Mouse (Mus musculus): Measurements from ENCODE around the gene Csf2rb2. TPM values are rescaled to one million over a fixed set of nuclear protein-coding genes. Genes with fewer than 3 reads are reported as not detected.
A peak's percentile ranks its signal among the peaks of the same experiment; 100 is the strongest.
"Not testable (repeated sequence)": the region's sequence is repeated elsewhere in the genome, so short reads cannot be mapped to it uniquely, and the experiment has no call there.

Csf2rb2 gene
- polyA plus RNA-seq, 1 experiment, result 7.1 TPM

DNA sequence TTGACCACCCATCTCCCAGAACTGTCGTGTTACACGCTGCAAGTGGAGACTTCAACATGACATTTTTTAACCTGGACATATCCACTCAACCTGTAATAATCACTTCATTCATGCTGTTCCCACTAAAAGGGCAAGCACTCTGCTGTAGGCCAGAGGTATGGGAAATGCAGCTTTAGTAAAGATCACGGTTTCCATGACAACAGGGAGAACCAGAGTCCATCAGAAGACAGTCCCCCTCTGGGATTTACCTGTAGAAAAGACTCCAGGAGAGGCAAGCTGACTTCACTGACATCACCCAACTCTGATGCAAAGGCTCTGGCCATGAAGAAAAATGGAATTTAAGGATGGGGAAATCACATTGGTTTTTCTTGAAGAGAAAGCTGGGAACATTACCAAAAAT is 42.2 kb downstream of the Csf2rb2 start:
- no peaks in the 10 kb centered on the region for H3K36me3 ChIP-seq (ENCODE audit: control insufficient read depth, insufficient read depth, low read length)
- no peak overlapping the region for H3K27ac ChIP-seq (ENCODE audit: insufficient read depth, low read depth, low read length)
- H3K27me3 ChIP-seq (replicated peaks; ENCODE audit: control insufficient read depth, insufficient read depth, low read length), result no peaks in the 10 kb centered on the region
- H3K4me3 ChIP-seq (ENCODE audit: insufficient read depth, low read depth, low read length), result no peak overlapping the region
- no peak for TF ChIP-seq CTCF (conservative IDR thresholded peaks at IDR 0.05; ENCODE audit: insufficient read depth, insufficient read length, low read depth, low read length)
- TF ChIP-seq POLR2A (IDR thresholded peaks at IDR 0.05; ENCODE audit: low read depth, low read length), result no peak
- H3K4me1 ChIP-seq (ENCODE audit: control insufficient read depth, insufficient read depth, low read length), result no peaks in the 10 kb centered on the region
- WGBS, result 78% methylated on average over 3 of the region's 3 CpGs
- no peak for DNase-seq

DNA sequence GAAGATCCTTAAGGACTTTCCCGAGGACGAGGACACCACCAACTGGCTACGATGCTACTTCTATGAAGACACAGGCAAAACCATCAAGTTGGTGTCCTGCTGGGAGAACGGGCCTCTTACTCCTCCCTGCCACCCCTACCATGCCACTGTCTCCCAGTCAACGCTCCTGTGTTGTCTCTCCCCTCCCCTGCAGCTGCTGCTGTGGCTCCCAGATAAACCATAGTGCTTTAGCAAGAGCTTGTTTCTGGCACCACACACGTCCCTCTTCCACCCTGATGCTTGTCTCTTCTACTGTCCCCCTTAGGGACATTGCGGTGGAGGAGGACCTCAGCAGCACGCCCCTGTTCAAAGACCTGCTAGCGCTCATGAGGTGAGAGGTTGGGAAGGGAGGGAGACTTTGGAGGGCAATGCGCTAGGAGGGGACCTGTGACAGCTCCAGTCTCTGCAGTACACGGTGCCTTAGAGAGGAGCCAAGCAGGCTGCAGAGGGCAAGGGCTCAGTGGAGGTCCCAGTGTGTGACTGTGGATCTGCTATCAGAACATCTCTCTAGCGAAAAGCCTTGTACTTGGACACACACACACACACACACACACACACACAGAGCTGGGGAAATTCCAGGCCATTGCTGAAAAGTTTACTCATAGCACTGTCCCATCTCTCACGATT is 44.7 kb downstream of the Csf2rb2 start:
- no peaks in the 10 kb centered on the region for H3K36me3 ChIP-seq (ENCODE audit: control insufficient read depth, insufficient read depth, low read length)
- H3K27ac ChIP-seq (ENCODE audit: insufficient read depth, low read depth, low read length), result no peak overlapping the region
- H3K4me3 ChIP-seq (ENCODE audit: insufficient read depth, low read depth, low read length), result no peak overlapping the region
- TF ChIP-seq CTCF (conservative IDR thresholded peaks at IDR 0.05; ENCODE audit: insufficient read depth, insufficient read length, low read depth, low read length) (no peak), POLR2A (IDR thresholded peaks at IDR 0.05; ENCODE audit: low read depth, low read length) (no peak)
- no peaks in the 10 kb centered on the region for H3K27me3 ChIP-seq (replicated peaks; ENCODE audit: control insufficient read depth, insufficient read depth, low read length)
- 66% methylated on average over 13 of the region's 13 CpGs for WGBS
- no peaks in the 10 kb centered on the region for H3K4me1 ChIP-seq (ENCODE audit: control insufficient read depth, insufficient read depth, low read length)
- no peak for DNase-seq

DNA sequence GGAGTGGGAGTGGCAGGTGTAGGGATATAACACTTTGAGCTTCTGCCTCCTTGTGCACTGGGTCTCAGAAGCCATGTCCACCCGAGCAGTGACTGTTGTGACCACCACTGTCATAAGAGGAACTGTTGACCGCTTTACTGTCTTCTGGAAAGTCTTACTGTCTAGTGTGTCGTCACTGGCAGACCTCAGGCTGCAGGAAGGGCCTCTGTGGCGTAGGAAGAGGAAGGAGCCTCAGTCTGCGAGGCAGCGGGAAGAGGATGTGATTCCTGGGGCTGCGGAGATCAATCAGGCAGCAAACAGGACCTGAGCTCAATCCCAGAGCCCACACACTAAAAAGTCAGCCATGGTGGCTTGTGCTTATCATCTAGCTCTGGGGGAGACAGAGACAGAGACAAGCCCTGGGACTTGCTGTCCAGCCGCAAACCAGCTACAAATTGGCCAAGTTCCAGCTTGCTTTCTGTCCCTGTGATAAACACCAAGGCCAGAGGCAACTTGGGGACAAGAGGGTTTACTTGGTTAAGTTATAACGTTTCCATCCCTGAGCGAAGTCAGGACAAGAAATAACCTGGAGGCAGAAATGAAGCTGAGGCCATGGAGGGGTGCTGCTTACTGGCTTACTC is 47.2 kb downstream of the Csf2rb2 start:
- DNase-seq, result peak; percentile 30

DNA sequence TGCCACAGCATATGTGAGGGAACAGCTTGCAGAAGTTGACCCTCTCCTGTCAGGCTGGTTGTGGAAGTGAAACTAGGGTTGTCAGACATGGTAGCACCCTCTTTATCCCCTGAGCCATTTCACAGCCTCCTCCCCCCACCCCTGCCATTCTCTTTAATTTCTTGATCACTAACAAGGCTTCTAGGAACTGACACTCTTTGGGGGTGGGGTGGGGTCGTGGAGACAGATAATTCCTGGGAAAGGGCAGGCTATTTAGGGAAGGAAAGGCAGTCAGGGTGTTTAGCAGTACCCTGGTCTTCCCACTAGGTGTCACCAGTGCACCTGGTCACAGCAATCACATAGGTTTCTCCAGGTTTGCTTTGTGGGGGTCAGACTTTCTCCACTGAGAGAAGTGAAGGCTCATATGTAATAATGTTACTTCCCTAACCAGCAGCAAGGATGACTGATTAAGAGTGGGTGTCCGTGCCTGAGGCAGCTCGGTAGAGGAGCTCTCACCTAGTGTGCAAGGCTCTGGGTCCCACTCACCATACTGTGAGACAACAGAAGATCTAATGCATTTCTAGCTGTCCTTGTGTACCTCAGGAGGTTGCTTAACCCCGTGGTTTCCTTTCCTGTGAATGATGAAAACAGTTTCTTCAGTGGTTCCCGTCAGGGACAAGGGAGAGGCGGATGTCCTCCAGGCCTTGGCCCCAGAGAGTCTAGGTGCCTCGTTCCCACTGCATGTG is 48.0 kb downstream of the Csf2rb2 start:
- no peaks in the 10 kb centered on the region for H3K4me1 ChIP-seq (ENCODE audit: control insufficient read depth, insufficient read depth, low read length)
- no peaks in the 10 kb centered on the region for H3K27me3 ChIP-seq (replicated peaks; ENCODE audit: control insufficient read depth, insufficient read depth, low read length)
- no peak overlapping the region for H3K4me3 ChIP-seq (ENCODE audit: insufficient read depth, low read depth, low read length)
- H3K36me3 ChIP-seq (ENCODE audit: control insufficient read depth, insufficient read depth, low read length), result no peaks in the 10 kb centered on the region
- DNase-seq, result peak; percentile 47
- H3K27ac ChIP-seq (ENCODE audit: insufficient read depth, low read depth, low read length), result no peak overlapping the region
- TF ChIP-seq POLR2A (IDR thresholded peaks at IDR 0.05; ENCODE audit: low read depth, low read length) (no peak), CTCF (conservative IDR thresholded peaks at IDR 0.05; ENCODE audit: insufficient read depth, insufficient read length, low read depth, low read length) (peak; percentile 91)
- WGBS, result 38% methylated on average over 7 of the region's 7 CpGs

More for the DNA sequence above, 47.2 kb downstream of the Csf2rb2 start:
- Histone ChIP-seq H3K4me1 (ENCODE audit: control insufficient read depth, insufficient read depth, low read length) (no peaks in the 10 kb centered on the region), H3K27ac (ENCODE audit: insufficient read depth, low read depth, low read length) (no peak overlapping the region; the same call in 1 of the 2 replicates), H3K36me3 (ENCODE audit: control insufficient read depth, insufficient read depth, low read length) (no peaks in the 10 kb centered on the region), H3K27me3 (replicated peaks; ENCODE audit: control insufficient read depth, insufficient read depth, low read length) (no peaks in the 10 kb centered on the region), H3K4me3 (ENCODE audit: insufficient read depth, low read depth, low read length) (no peak overlapping the region)
- no peak for TF ChIP-seq POLR2A (IDR thresholded peaks at IDR 0.05; ENCODE audit: low read depth, low read length)
- no peak for TF ChIP-seq CTCF (conservative IDR thresholded peaks at IDR 0.05; ENCODE audit: insufficient read depth, insufficient read length, low read depth, low read length)
- 62% methylated on average over 10 of the region's 10 CpGs for WGBS

DNA sequence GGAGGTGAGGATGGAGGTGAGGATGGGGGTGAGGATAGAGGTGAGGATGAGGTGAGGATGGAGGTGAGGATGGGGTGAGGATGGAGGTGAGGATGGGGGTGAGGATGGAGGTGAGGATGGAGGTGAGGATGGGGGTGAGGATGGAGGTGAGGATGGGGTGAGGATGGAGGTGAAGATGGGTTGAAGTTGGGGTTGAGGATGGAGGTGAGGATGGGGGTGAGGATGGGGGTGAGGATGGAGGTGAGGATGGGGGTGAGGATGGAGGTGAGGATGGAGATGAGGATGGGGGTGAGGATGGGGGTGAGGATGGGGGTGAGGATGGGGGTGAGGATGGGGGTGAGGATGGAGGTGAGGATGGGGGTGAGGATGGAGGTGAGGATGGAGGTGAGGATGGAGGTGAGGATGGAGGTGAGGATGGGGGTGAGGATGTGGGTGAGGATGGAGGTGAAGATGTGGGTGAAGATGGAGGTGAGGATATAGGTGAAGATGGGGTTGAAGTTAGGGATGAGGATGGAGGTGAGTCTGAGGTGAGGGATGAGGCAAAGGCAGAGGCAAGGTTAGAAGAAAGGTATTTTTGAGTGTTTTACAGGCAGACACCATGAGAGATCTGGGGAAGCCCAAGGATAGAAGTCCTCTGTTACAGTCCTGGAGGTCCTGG is 48.8 kb downstream of the Csf2rb2 start:
- H3K4me3 ChIP-seq (ENCODE audit: insufficient read depth, low read depth, low read length); H3K4me1 ChIP-seq (ENCODE audit: control insufficient read depth, insufficient read depth, low read length); H3K27me3 ChIP-seq (replicated peaks; ENCODE audit: control insufficient read depth, insufficient read depth, low read length); H3K36me3 ChIP-seq (ENCODE audit: control insufficient read depth, insufficient read depth, low read length); DNase-seq; H3K27ac ChIP-seq (ENCODE audit: insufficient read depth, low read depth, low read length): not testable (repeated sequence)

DNA sequence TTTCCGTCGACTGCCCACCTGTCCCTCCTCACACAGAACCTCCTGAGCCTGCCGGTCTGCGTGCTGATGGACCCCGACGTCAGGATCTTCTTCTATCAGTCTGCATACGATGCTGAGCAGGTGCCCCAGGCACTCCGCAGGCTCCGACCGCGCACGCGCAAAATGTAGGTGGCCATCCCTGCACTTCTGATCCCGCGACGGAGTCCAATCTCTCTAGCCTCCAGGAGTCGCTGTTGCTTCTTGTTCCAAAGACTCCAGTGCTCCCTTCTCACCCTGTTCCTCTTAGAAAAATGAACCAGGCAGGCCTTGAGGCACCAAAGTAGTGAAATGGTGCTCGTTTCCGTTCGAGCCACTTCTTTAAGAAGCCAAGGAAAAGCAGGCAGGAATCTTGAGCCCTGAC is 50.8 kb downstream of the Csf2rb2 start:
- Histone ChIP-seq H3K4me3 (ENCODE audit: insufficient read depth, low read depth, low read length) (no peak overlapping the region), H3K4me1 (ENCODE audit: control insufficient read depth, insufficient read depth, low read length) (no peaks in the 10 kb centered on the region), H3K27me3 (replicated peaks; ENCODE audit: control insufficient read depth, insufficient read depth, low read length) (no peaks in the 10 kb centered on the region), H3K27ac (ENCODE audit: insufficient read depth, low read depth, low read length) (no peak overlapping the region), H3K36me3 (ENCODE audit: control insufficient read depth, insufficient read depth, low read length) (no peaks in the 10 kb centered on the region)
- no peak for TF ChIP-seq POLR2A (IDR thresholded peaks at IDR 0.05; ENCODE audit: low read depth, low read length)
- TF ChIP-seq CTCF (conservative IDR thresholded peaks at IDR 0.05; ENCODE audit: insufficient read depth, insufficient read length, low read depth, low read length), result peak; percentile 35; the same call in 1 of the 2 replicates
- WGBS, result 27% methylated on average over 20 of the region's 20 CpGs
- DNase-seq, result peak; percentile 10

DNA sequence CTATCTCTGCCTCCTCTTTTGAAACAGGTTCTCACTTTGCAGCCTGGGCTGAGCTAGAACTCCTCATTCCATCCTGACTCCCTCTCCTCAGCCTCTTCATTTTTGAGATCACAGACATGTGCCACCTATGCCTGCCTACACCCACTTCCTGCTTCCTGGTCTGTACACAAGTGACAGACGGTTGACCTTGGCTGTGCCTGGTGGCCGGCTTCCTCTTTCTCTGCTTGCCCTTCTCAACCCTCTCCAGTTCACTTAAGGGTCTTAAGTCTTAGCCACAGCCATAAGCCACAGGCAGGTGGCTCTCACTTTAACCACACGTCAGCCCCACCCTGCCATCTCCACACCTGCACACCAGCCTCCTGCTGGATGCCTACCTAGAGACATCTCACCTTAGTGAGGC is 57.1 kb downstream of the Csf2rb2 start:
- Histone ChIP-seq H3K4me3 (ENCODE audit: insufficient read depth, low read depth, low read length) (no peak overlapping the region), H3K27me3 (replicated peaks; ENCODE audit: control insufficient read depth, insufficient read depth, low read length) (no peaks in the 10 kb centered on the region), H3K4me1 (ENCODE audit: control insufficient read depth, insufficient read depth, low read length) (no peaks in the 10 kb centered on the region), H3K36me3 (ENCODE audit: control insufficient read depth, insufficient read depth, low read length) (no peaks in the 10 kb centered on the region), H3K27ac (ENCODE audit: insufficient read depth, low read depth, low read length) (no peak overlapping the region)
- DNase-seq, result no peak
- 59% methylated on average over 3 of the region's 3 CpGs for WGBS
- TF ChIP-seq CTCF (conservative IDR thresholded peaks at IDR 0.05; ENCODE audit: insufficient read depth, insufficient read length, low read depth, low read length), result no peak
- TF ChIP-seq POLR2A (IDR thresholded peaks at IDR 0.05; ENCODE audit: low read depth, low read length), result no peak

Measured in kidney, adult 2 months (tissue).